Mouse (Mus musculus) thymus, adult 2 months (tissue): ENCODE results near the gene Acss2.

Experiments
- CTCF ChIP-seq: fragments of 200-500 bp; IDR thresholded peaks from 2 replicates; pipeline ENCODE4 v1.5.1; 2012; ENCODE audit warnings: mild to moderate bottlenecking, control low read depth, low read length, moderate library complexity, borderline replicate concordance; ENCODE audit not compliant: control insufficient read depth, poor library complexity, insufficient read depth; ENCODE audit errors: extremely low read depth
- POLR2A ChIP-seq: fragments of 200-500 bp; IDR thresholded peaks from 2 replicates; pipeline ENCODE4 v1.6.1; 2012; ENCODE audit warnings: mild to moderate bottlenecking, low read length, control low read depth, moderate library complexity; ENCODE audit not compliant: control insufficient read depth, poor library complexity, insufficient read depth; ENCODE audit errors: extremely low read depth

- TF ChIP-seq CTCF (no peak), POLR2A (no peak)
These were observed 95.6 kb downstream of the Acss2 start for GRCm38 (mm10) chr2:155613326-155613755.
